Mouse (Mus musculus): ENCODE measurements around the gene Emp1.

DNA sequence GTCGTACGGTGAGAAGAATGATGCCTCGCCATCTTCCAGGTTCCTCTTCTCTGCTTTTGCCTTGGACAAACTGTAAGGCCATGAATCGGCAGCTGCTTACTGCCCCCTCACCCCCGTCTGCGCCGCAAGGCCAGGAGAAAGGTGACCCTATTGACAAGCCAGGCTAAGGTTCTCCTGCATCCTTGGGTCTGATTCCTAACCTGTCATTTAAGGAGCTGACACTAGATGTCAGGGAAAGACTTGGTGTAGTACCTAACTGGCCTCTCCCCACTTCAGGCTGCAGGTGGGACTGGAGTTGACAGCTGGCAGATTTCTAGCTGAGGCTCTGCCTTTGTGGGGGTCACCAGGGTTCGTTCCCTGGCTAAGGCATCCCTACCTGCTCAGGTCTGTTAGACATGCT lies 35.4 kb downstream of the Emp1 start:
- no peak for TF ChIP-seq CTCF (IDR thresholded peaks at IDR 0.05; ENCODE audit: extremely low read depth, insufficient read depth, insufficient read length, insufficient replicate concordance)
- TF ChIP-seq POLR2A (IDR thresholded peaks at IDR 0.05; ENCODE audit: low read depth, low read length) = no peak
